8 mouse cellular contexts compared by ENCODE assay signal in the genomic region with DNA sequence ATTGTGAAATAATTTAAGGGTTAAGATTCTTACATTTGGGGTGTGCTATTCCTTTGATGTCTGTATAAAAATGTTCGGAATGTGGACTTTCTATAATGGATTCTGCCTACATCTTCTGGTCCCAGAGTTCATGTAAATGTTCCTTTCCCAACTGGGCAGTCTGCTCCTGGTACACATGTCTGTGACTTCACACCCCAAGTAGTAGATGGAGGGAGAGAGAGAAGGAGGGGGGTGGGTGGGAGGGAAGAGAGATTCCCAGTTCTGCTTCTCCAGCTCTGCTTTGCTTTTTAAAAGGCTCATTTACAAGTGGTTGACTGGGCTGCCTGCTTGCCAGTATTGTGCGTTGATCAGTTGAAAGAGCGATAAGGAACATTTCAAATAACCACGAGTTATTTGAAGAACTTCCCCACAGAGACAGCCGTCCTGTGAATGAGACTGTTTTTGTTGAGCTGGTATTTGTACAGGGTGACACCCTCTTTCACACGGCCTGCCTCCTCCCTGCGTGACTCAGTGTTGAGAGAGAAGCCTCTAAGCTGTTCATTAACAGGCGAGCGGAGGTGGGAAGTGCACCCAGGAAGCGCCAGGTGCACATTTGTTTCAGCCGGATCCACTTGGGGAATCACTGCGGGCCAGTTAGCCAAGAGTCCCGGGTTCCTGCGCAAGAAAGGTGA. TPM values are rescaled to one million over a fixed set of nuclear protein-coding genes. Genes with fewer than 3 reads are reported as not detected.
A peak's percentile ranks its signal among the peaks of the same experiment; 100 is the strongest.
DNase-seq lines count a peak whose midpoint lies in the region; ATAC-seq lines count a peak whose summit lies in the region.

A gene (plus strand): TSS at position 541 of the 671 bp plus-strand sequence.

- H3K9me3 ChIP-seq in midbrain, embryonic 15.5 days = no peaks in the 10 kb centered on the region

- H3K4me3 ChIP-seq in midbrain, embryonic 15.5 days = no peak within 1 kb of the TSS

- H3K36me3 ChIP-seq in midbrain, embryonic 15.5 days (replicated peaks) = no peaks in the 10 kb centered on the region

- peaks cover 5% of the 10 kb centered on the region for H3K4me1 ChIP-seq in midbrain, embryonic 15.5 days

- no peak within 1 kb of the TSS for H3K27ac ChIP-seq in midbrain, embryonic 15.5 days

- peak; percentile 93 for ATAC-seq in frontal cortex, adult (ENCODE audit: low TSS enrichment)
- ATAC-seq in midbrain, embryonic 15.5 days (replicated peaks) = no peak

- H3K9ac ChIP-seq in midbrain, embryonic 15.5 days = no peak within 1 kb of the TSS

- 18% methylated on average over 14 of the region's 14 CpGs for WGBS in midbrain, embryonic 15.5 days

- H3K4me2 ChIP-seq in midbrain, embryonic 15.5 days = peak within 1 kb of the TSS; percentile 34

- DNase-seq in frontal cortex, postnatal 10 days (ENCODE audit: low spot score in 2 of 2) = no peak
- DNase-seq in right cerebral cortex, postnatal 25 days = peak; percentile 28
- no peak for DNase-seq in right cerebral cortex, postnatal 4 days
- peak; percentile 63 for DNase-seq in kidney, postnatal 14 days
- no peak for DNase-seq in adrenal gland, adult 8-10 months
- no peak for DNase-seq in adrenal gland, adult (ENCODE audit: inconsistent age in 2 of 2, low spot score in 1 of 2)

- no peaks in the 10 kb centered on the region for H3K27me3 ChIP-seq in midbrain, embryonic 15.5 days (replicated peaks)

RNA-seq across cellular contexts. Expression of the gene that starts here (rescaled TPM):
- polyA plus RNA-seq in midbrain, embryonic 15.5 days (2015; fragmentation: Nextera tagmentation; extraction: Ambion mirVana) = 0.14 and 0.19 TPM in 2 replicates
- total RNA-seq in adrenal gland, adult 8-10 months (2022) = under 1 TPM in 3 of 4 experiments, not detected in 1; 0.15 to 0.52 (median 0.23) TPM

Comparison
In these comparisons a context has a peak if more than half of its experiments do, and no peak if none do; other contexts are left out.
1. DNase-seq: peak in right cerebral cortex, postnatal 25 days (single experiment) and kidney, postnatal 14 days (single experiment); none in frontal cortex, postnatal 10 days (0 of 2), right cerebral cortex, postnatal 4 days (single experiment), adrenal gland, adult 8-10 months (single experiment) and adrenal gland, adult (0 of 2).